Mouse (Mus musculus) heart, adult 2 months (tissue): ENCODE measurements around the gene Gda.

ENCODE experiments used
- CTCF ChIP-seq: fragments of 200-600 bp; IDR thresholded peaks from 2 replicates; pipeline ENCODE4 v1.8.1; 2022; ENCODE audit warnings: antibody characterized with exemption, mild to moderate bottlenecking, moderate library complexity
- EP300 ChIP-seq: fragments of 200-500 bp; IDR thresholded peaks from 2 replicates; pipeline ENCODE4 v1.6.1; 2011; ENCODE audit warnings: low read depth, low read length, control low read depth; ENCODE audit not compliant: insufficient read depth
- POLR2A ChIP-seq: fragments of 200-500 bp; IDR thresholded peaks from 2 replicates; pipeline ENCODE4 v1.6.1; 2011; ENCODE audit warnings: mild to moderate bottlenecking, low read depth, low read length, control low read depth; ENCODE audit not compliant: insufficient read depth

GRCm38 (mm10) chr19:21504716-21505115 is 31.5 kb upstream of the Gda start:
- TF ChIP-seq EP300 = no peak
- TF ChIP-seq CTCF = no peak
- TF ChIP-seq POLR2A = no peak
